Mouse (Mus musculus) heart, adult 2 months (tissue): ENCODE data around the gene Mrpl10.

Experiments used
- CTCF ChIP-seq: fragments of 200-600 bp; IDR thresholded peaks from 2 replicates; pipeline ENCODE4 v1.8.1; 2022; ENCODE audit warnings: antibody characterized with exemption, mild to moderate bottlenecking, moderate library complexity
- EP300 ChIP-seq: fragments of 200-500 bp; IDR thresholded peaks from 2 replicates; pipeline ENCODE4 v1.6.1; 2011; ENCODE audit warnings: low read depth, low read length, control low read depth; ENCODE audit not compliant: insufficient read depth
- POLR2A ChIP-seq: fragments of 200-500 bp; IDR thresholded peaks from 2 replicates; pipeline ENCODE4 v1.6.1; 2011; ENCODE audit warnings: mild to moderate bottlenecking, low read depth, low read length, control low read depth; ENCODE audit not compliant: insufficient read depth

DNA sequence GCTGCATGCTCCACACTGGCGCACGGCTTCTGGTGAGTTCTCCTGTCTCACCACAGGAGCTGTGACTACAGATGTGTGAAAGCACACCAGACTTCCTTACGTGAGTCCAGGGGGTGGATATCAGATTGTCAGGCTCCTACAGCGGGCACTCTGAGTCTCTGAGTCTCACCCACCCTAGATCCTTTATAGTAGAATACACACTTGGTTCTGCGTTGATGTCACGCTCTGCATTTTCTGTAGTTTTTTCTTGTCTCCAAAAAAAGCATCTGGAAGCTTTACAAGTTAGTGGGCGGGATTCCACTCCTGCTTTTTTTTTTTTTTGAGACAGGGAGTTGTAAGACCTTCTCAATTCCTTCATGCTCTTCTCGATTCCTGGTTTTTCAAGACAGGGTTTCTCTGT lies 3.5 kb downstream of the Mrpl10 start:
- TF ChIP-seq CTCF (no peak), EP300 (no peak), POLR2A (no peak)
